Mouse (Mus musculus) liver, embryonic 16.5 days (tissue): ENCODE measurements around the gene Gm3839. TPM values are rescaled to one million over a fixed set of nuclear protein-coding genes. Genes with fewer than 3 reads are reported as not detected.

ENCODE experiments used
- ATAC-seq: fragments of 200-750 bp; cut with Nextera tagmentation; 2 replicates; pipeline ENCODE4 v1.8.0; 2017; ENCODE audit warnings: low read depth, mild to moderate bottlenecking, moderate number of reproducible peaks, moderate library complexity
- H3K27ac ChIP-seq: fragments of 300-500 bp; sonication (generic); 2 replicates; pipeline ENCODE4 v1.5.1; 2014; ENCODE audit warnings: mild to moderate bottlenecking, low read length
- H3K27me3 ChIP-seq: fragments of 300-500 bp; sonication (generic); 2 replicates; pipeline ENCODE4 v1.6.1; 2014; ENCODE audit warnings: low read depth, low read length, mixed read lengths; ENCODE audit not compliant: control insufficient read depth, insufficient read depth
- H3K36me3 ChIP-seq: fragments of 300-500 bp; sonication (generic); 2 replicates; pipeline ENCODE4 v1.6.1; 2014; ENCODE audit warnings: mild to moderate bottlenecking; ENCODE audit not compliant: control insufficient read depth, insufficient read depth
- H3K4me1 ChIP-seq: fragments of 300-500 bp; sonication (generic); 2 replicates; pipeline ENCODE4 v1.6.1; 2014; ENCODE audit warnings: low read depth, low read length, mixed read lengths; ENCODE audit not compliant: control insufficient read depth
- H3K4me2 ChIP-seq: fragments of 300-500 bp; sonication (generic); 2 replicates; pipeline ENCODE4 v1.6.1; 2014; ENCODE audit warnings: low read depth, low read length, mixed read lengths
- H3K4me3 ChIP-seq: fragments of 300-500 bp; sonication (generic); 2 replicates; pipeline ENCODE4 v1.5.1; 2014; ENCODE audit warnings: low read depth, mild to moderate bottlenecking, low read length
- H3K9ac ChIP-seq: fragments of 300-500 bp; sonication (generic); 2 replicates; pipeline ENCODE4 v1.6.1; 2014; ENCODE audit warnings: low read depth, low read length
- H3K9me3 ChIP-seq: fragments of 300-500 bp; sonication (generic); replicated peaks from 2 replicates; pipeline ENCODE4 v1.6.1; 2016; ENCODE audit warnings: low read length; ENCODE audit not compliant: control insufficient read depth
- WGBS: fragments of 180-500 bp; shearing (Covaris S2); extraction: QIAGEN DNeasy Blood & Tissue Kit; methylation state at CpG from one replicate; pipeline ENCODE4 v1.1.7; 2014; ENCODE audit not compliant: insufficient replicate concordance; 5-methylcytosine and 5-hydroxymethylcytosine counted together
- microRNA-seq: library from miRNA; unstranded; fragments of <30 nt; microRNA quantifications from one replicate; pipeline ENCODE4, GENCODE M21; 2016
- polyA plus RNA-seq: library from polyadenylated mRNA; unstranded; fragments of >200 nt; fragmentation: Nextera tagmentation; extraction: Ambion mirVana; gene quantifications from 2 replicates; pipeline ENCODE4 v1.2.1, GENCODE M21; 2015

The Gm3839 gene
- polyA plus RNA-seq, 1 experiment from 2014 or later, result 0.90 TPM

GRCm38 (mm10) chr14:11244546-11244945, 112.0 kb downstream of the Gm3839 start:
- Histone ChIP-seq H3K4me2 (no peak overlapping the region), H3K27ac (no peak overlapping the region), H3K4me1 (no peaks in the 10 kb centered on the region), H3K4me3 (no peak overlapping the region), H3K27me3 (no peaks in the 10 kb centered on the region), H3K9me3 (no peaks in the 10 kb centered on the region), H3K36me3 (no peaks in the 10 kb centered on the region), H3K9ac (no peak overlapping the region)
- no peak for ATAC-seq
- 42% methylated on average over 5 of the region's 5 CpGs for WGBS

GRCm38 (mm10) chr14:11232086-11232485, 124.4 kb downstream of the Gm3839 start:
- Histone ChIP-seq H3K27me3 (no peaks in the 10 kb centered on the region), H3K9me3 (no peaks in the 10 kb centered on the region), H3K4me1 (no peaks in the 10 kb centered on the region), H3K4me2 (no peak overlapping the region), H3K4me3 (no peak overlapping the region), H3K9ac (no peak overlapping the region), H3K27ac (no peak overlapping the region), H3K36me3 (no peaks in the 10 kb centered on the region)
- no peak for ATAC-seq
- 71% methylated on average over 7 of the region's 7 CpGs for WGBS

Small RNA genes lying within 50 kb of the gene (microRNA-seq; reads per million reads assigned to microRNA genes)
- not detected for gene Mir5124b

Other genes with a start within 250 kb of the Gm3839 start
- 1.9 and 2.4 TPM in 2 replicates for gene Fhit, start 194.7 kb downstream of the Gm3839 start, polyA plus RNA-seq
- 1.5 and 1.7 TPM in 2 replicates for gene Ptprg, start 196.8 kb upstream of the Gm3839 start, polyA plus RNA-seq